Mouse (Mus musculus): Measurements from ENCODE around the gene Aak1. TPM values are rescaled to one million over a fixed set of nuclear protein-coding genes. Genes with fewer than 3 reads are reported as not detected.

The Aak1 gene
- total RNA-seq (2014; rRNA removed): 74.4 and 79.2 TPM in 2 replicates
- polyA plus RNA-seq (2015; fragmentation: Nextera tagmentation; extraction: Ambion mirVana): 29.1 and 41.8 TPM in 2 replicates

DNA sequence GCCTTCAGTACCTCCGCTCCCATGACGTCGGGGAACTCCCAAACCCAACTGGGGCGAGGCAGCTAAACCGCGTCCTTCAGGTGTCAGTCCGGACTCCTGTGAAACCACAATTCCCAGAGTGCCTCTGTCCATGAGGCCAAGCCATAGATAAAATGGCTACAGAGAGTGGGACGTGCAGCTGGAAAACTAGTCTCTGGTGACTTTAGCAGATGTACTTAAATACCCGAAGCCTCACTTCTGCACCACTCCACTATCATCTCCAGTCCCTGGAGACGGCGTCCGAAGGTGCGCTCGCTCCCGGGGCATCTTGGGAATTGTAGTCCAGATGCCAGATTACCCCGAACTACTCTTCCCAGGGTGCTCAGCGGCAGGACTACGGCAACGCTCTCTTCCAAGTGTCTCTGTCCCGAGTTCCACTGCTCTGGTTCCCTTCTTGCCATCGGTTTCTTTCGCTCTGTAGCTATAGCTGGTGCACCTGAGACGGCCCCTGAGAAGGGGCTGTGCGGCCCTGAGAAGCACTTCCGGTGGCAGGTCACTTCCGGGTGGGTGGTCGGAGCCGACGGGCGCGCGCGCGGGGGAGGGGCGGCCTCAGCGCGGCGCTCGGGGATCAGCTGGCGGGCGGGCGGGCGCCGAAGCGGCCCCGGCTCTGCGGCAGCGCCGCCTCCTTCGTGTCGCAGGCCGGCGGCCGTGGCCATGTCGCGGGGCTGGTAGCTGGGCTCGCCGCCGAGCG lies at the start of gene Aak1:
Gene Aak1 (plus strand): TSS at position 603 of the 730 bp plus-strand sequence.
- H3K36me3 ChIP-seq (ENCODE audit: insufficient read depth, low read length): no peaks in the 10 kb centered on the region
- ATAC-seq (ENCODE audit: low FRiP score) (peak; percentile 96), DNase-seq (ENCODE audit: low spot score) (peak; percentile 95)
- under 1% methylated on average over 53 of the region's 60 CpGs for WGBS
- peak within 1 kb of the TSS; percentile 79 for H3K4me2 ChIP-seq (ENCODE audit: low read depth, low read length, poor library complexity, severe bottlenecking)
- peak within 1 kb of the TSS; percentile 83 for H3K9ac ChIP-seq (replicated peaks; ENCODE audit: low read length, poor library complexity, severe bottlenecking)
- H3K4me1 ChIP-seq (ENCODE audit: insufficient read depth, low read length): peaks cover 17% of the 10 kb centered on the region; the same call in 1 of the 2 replicates
- peak within 1 kb of the TSS; percentile 92 for H3K27ac ChIP-seq (ENCODE audit: low read depth, low read length)
- H3K27me3 ChIP-seq (ENCODE audit: insufficient read depth, low read length): no peaks in the 10 kb centered on the region
- peak within 1 kb of the TSS; percentile 89 for H3K4me3 ChIP-seq (ENCODE audit: low read depth, low read length)
- peak; percentile 14; the same call in 1 of the 2 replicates for TF ChIP-seq CTCF (IDR thresholded peaks at IDR 0.05)
- no peaks in the 10 kb centered on the region for H3K9me3 ChIP-seq (ENCODE audit: low read length)

DNA sequence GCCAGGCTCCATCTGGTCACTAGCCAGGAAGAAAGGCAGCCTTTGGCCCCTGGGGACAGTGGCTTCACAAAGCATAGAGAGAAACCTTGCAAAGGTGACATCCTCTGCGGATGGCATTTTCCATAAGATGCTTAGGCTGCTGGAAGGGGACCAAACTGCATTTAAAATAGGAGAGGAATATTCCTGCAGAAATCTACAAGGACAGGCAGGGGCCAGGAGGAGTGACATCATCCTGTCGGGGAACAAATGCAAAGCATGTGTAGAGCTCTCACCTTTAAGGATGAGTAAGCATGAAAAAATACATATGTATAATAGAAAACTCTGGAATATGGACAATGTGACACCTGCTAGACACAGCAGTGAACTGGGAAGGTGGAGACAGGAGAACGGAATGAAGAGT lies 48.9 kb upstream of the Aak1 start:
- Histone ChIP-seq H3K27me3 (ENCODE audit: insufficient read depth, low read length) (no peaks in the 10 kb centered on the region), H3K27ac (ENCODE audit: low read depth, low read length) (no peak overlapping the region), H3K36me3 (ENCODE audit: insufficient read depth, low read length) (no peaks in the 10 kb centered on the region), H3K4me2 (ENCODE audit: low read depth, low read length, poor library complexity, severe bottlenecking) (no peak overlapping the region), H3K4me1 (ENCODE audit: insufficient read depth, low read length) (no peaks in the 10 kb centered on the region), H3K9me3 (ENCODE audit: low read length) (no peaks in the 10 kb centered on the region), H3K4me3 (ENCODE audit: low read depth, low read length) (no peak overlapping the region), H3K9ac (replicated peaks; ENCODE audit: low read length, poor library complexity, severe bottlenecking) (no peak overlapping the region)
- no peak for TF ChIP-seq CTCF (IDR thresholded peaks at IDR 0.05)
- 94% methylated on average over 3 of the region's 3 CpGs for WGBS
- DNase-seq (ENCODE audit: low spot score) (no peak), ATAC-seq (ENCODE audit: low FRiP score) (no peak)

DNA sequence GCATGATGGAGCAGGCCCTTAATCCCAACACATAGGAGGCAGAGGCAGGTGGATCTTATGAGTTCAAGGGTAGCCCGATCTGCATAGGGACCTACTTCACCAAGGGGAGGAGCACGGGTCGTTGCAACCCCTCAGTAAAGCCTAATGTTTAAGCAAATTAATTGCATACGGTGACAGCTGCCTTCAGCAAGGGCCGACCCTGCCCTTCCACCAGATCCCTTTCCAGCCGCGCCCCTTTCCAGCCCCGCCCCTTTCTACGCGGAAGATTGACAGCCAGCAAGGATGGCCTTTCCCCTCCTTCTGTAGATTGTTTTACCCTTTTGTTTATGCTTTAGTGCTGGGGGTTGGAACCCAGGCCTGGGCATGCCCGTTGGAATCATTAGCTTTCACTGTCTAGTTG lies 47.9 kb upstream of the Aak1 start:
- no peaks in the 10 kb centered on the region for H3K36me3 ChIP-seq (ENCODE audit: insufficient read depth, low read length)
- H3K27ac ChIP-seq (ENCODE audit: low read depth, low read length): no peak overlapping the region
- no peak for TF ChIP-seq CTCF (IDR thresholded peaks at IDR 0.05)
- no peaks in the 10 kb centered on the region for H3K9me3 ChIP-seq (ENCODE audit: low read length)
- H3K4me2 ChIP-seq (ENCODE audit: low read depth, low read length, poor library complexity, severe bottlenecking): no peak overlapping the region
- no peak overlapping the region for H3K9ac ChIP-seq (replicated peaks; ENCODE audit: low read length, poor library complexity, severe bottlenecking)
- H3K4me1 ChIP-seq (ENCODE audit: insufficient read depth, low read length): no peaks in the 10 kb centered on the region
- H3K4me3 ChIP-seq (ENCODE audit: low read depth, low read length): no peak overlapping the region
- H3K27me3 ChIP-seq (ENCODE audit: insufficient read depth, low read length): no peaks in the 10 kb centered on the region
- ATAC-seq (ENCODE audit: low FRiP score) (no peak), DNase-seq (ENCODE audit: low spot score) (no peak)
- 60% methylated on average over 11 of the region's 11 CpGs for WGBS

DNA sequence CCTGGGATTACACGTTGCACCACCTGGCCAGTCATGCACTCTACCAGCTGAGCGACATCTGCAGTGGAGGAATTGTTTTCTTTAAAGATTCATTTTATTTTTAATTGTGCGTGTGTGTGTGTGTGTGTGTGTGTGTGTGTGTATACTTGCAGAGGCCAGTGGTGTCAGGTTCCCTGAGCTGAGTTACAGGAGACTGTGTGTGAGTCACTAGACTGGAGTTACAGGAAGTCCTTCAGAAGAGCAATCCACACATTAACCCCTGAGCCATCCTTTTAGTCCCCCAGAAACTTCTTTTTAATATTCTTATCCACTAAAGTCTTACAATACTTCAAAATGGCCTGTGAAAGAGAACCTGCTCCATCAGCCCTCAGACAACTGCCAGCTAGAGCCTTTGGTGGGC lies 44.7 kb upstream of the Aak1 start:
- no peaks in the 10 kb centered on the region for H3K9me3 ChIP-seq (ENCODE audit: low read length)
- ATAC-seq (ENCODE audit: low FRiP score): no peak
- H3K4me3 ChIP-seq (ENCODE audit: low read depth, low read length): no peak overlapping the region
- H3K9ac ChIP-seq (replicated peaks; ENCODE audit: low read length, poor library complexity, severe bottlenecking): no peak overlapping the region
- H3K27ac ChIP-seq (ENCODE audit: low read depth, low read length): no peak overlapping the region
- H3K36me3 ChIP-seq (ENCODE audit: insufficient read depth, low read length): no peaks in the 10 kb centered on the region
- TF ChIP-seq CTCF (IDR thresholded peaks at IDR 0.05): no peak
- no peaks in the 10 kb centered on the region for H3K27me3 ChIP-seq (ENCODE audit: insufficient read depth, low read length)
- no peak for DNase-seq (ENCODE audit: low spot score)
- WGBS: 86% methylated on average over 3 of the region's 3 CpGs
- no peak overlapping the region for H3K4me2 ChIP-seq (ENCODE audit: low read depth, low read length, poor library complexity, severe bottlenecking)
- no peaks in the 10 kb centered on the region for H3K4me1 ChIP-seq (ENCODE audit: insufficient read depth, low read length)

DNA sequence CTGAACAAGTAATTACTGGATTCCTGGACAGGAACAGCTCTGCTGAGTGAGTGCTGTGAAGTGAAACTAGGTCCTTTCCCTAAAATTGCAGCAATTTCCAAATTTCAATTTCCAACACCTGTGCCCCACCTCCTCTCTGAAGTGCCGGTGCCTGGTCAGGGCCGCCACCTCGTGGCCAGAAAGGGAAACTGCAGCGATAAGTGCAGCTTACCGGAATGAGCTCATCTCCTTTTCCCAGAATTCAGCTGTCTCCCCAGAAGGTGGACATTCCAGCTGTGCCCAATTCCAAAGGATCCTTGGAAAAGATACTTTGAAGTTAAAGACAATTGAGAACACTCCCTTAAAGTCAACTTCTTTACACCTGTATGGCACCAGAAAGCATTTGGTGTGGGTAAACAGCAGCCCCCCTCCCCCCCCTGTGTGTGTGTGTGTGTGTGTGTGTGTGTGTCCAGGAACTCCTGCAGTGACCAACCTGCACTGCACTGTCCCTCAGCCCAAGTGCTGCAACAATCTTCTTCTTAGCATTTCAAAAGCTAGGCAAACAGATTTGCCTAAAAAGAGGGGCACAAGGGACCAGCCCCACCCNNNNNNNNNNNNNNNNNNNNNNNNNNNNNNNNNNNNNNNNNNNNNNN lies 42.7 kb upstream of the Aak1 start:
- no peak overlapping the region for H3K9ac ChIP-seq (replicated peaks; ENCODE audit: low read length, poor library complexity, severe bottlenecking)
- ATAC-seq (ENCODE audit: low FRiP score): 0 out of 2 replicates have a peak, but pooled peaks have one; percentile 50
- H3K27ac ChIP-seq (ENCODE audit: low read depth, low read length): no peak overlapping the region
- H3K36me3 ChIP-seq (ENCODE audit: insufficient read depth, low read length): no peaks in the 10 kb centered on the region
- DNase-seq (ENCODE audit: low spot score): peak; percentile 77
- H3K4me2 ChIP-seq (ENCODE audit: low read depth, low read length, poor library complexity, severe bottlenecking): no peak overlapping the region
- H3K4me3 ChIP-seq (ENCODE audit: low read depth, low read length): no peak overlapping the region
- peaks cover 5% of the 10 kb centered on the region for H3K4me1 ChIP-seq (ENCODE audit: insufficient read depth, low read length)
- TF ChIP-seq CTCF (IDR thresholded peaks at IDR 0.05): peak; percentile 98
- H3K9me3 ChIP-seq (ENCODE audit: low read length): no peaks in the 10 kb centered on the region
- 2% methylated on average over 5 of the region's 5 CpGs for WGBS
- no peaks in the 10 kb centered on the region for H3K27me3 ChIP-seq (ENCODE audit: insufficient read depth, low read length)

DNA sequence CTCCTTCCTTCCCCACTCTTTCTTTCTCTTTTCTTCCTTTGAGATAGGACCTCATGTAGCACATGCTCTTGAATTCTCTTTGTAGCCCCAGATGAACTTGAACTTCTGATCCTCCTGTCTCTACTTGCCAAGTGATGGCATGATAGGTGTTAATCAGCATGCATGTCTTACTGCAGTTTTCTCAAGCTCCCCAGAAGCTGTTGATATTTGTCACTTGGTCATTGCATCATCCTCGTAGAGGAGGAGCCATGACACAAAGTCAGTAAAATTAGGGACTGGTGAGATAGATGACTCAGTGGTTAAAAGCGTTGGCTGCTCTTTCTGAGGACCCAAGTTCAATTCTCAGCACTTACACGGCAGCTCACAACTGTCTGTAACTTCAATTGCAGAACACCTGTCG lies 36.4 kb upstream of the Aak1 start:
- no peak overlapping the region for H3K4me2 ChIP-seq (ENCODE audit: low read depth, low read length, poor library complexity, severe bottlenecking)
- ATAC-seq (ENCODE audit: low FRiP score): no peak
- no peak overlapping the region for H3K4me3 ChIP-seq (ENCODE audit: low read depth, low read length)
- H3K36me3 ChIP-seq (ENCODE audit: insufficient read depth, low read length): no peaks in the 10 kb centered on the region
- H3K27ac ChIP-seq (ENCODE audit: low read depth, low read length): no peak overlapping the region
- peaks cover 5% of the 10 kb centered on the region for H3K4me1 ChIP-seq (ENCODE audit: insufficient read depth, low read length)
- no peaks in the 10 kb centered on the region for H3K27me3 ChIP-seq (ENCODE audit: insufficient read depth, low read length)
- H3K9ac ChIP-seq (replicated peaks; ENCODE audit: low read length, poor library complexity, severe bottlenecking): no peak overlapping the region
- DNase-seq (ENCODE audit: low spot score): no peak
- WGBS: 60% methylated on average over 4 of the region's 4 CpGs
- TF ChIP-seq CTCF (IDR thresholded peaks at IDR 0.05): no peak
- no peaks in the 10 kb centered on the region for H3K9me3 ChIP-seq (ENCODE audit: low read length)
